Mouse (Mus musculus) lung, adult 10 weeks (tissue): ENCODE results near the gene Tssk4. TPM values are rescaled to one million over a fixed set of nuclear protein-coding genes. Genes with fewer than 3 reads are reported as not detected.

ENCODE experiments used
- polyA plus RNA-seq: library from polyadenylated mRNA; stranded (reverse); fragments of 350-450 nt; fragmentation: Illumina TruSeq; extraction: RNeasy Lipid Tissue Mini Kit (QIAGEN cat#74804); gene quantifications from one replicate; pipeline ENCODE4 v1.2.3, GENCODE M21; 2014; ENCODE audit warnings: low read depth, low replicate concordance; ENCODE audit not compliant: insufficient read depth

Gene Tssk4
- 0.25 TPM for polyA plus RNA-seq

DNA sequence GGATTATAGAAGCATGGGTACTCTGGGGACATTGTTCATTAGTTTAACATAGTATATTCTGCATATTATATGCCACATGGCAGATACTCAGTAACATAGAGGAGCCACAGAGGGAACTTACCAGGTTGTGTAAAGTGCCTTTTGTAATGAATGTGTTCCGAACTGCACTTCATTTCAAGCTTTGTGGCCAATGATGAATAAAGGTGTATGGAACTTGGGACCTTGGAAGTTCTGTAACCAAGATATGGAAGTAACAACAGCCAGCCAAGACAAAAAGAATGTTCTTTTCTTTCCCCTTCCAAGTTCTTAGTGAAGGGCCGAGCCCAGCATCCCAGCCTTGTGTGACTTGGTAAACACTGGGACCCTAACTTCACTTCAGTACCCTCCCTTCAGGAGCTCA, at the start of gene Tssk4:
Tssk4 (plus strand) TSS at position 301 of the 400 bp plus-strand sequence.

DNA sequence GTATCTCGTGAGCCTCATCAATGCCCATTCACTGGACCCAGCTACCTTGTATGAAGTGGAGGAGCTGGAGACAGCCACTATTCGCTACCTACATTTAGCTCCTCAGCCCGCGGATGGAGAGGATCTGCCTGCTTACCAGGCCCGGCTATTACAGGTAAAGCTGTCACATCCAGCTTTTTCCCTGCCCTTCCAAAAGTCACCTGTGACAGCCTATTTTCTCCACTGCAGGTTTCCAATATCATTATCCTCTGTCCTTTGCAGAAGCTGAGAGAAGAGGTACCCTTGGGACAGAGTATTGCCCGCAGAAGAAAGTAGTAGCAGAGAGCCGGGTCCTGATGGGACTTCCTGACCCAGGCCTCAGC, 46.7 kb upstream of the Tssk4 start, which contains the start of gene Irf9:
Irf9 (plus strand) TSS at position 301 of the 362 bp plus-strand sequence.

DNA sequence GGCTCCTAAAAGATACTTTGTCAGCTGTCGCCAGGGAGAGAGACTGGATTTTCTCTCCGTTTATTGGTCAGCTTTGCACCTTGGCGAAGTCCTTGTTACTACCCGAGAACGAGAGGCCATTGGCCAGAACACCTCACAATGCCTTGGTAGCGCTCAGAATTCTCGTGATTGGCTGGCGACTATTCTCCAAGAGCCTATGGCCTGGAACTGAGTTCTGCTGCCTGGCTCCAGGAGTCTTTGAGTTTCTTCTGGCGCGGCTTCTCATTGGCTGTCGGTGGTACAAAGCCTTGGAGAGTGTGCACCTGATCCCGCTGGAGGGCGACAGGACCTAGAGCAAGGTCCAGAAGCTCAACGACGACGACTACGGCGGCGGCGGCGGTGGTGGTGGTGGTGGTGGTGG, 32.2 kb upstream of the Tssk4 start, which contains the start of gene Rec8:
Rec8 (plus strand) TSS at position 216 of the 400 bp plus-strand sequence.

DNA sequence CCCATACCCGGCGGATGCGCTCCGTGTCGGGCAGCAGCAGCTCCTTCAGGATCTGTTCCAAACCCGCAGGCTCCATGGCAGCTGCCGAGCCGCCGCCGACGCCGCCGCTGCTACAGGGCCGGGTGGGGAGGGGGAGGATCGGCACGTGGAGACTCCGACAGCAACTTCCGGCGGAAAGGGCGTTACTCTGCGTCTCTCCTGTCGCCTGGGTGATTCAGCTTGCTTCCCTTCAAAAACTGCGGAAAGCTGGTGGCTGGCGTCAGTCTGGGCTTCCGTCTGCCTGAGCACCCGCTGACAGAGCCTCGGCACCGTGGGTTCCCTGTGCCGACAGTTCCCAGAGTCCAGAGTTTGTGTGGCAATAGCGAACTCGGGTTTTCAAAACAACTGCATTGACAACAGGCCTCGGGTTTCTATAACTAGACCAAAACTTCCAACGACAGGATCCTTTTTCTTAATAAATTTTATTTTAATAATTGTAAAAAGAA, 14.4 kb upstream of the Tssk4 start, which contains the start of gene Ipo4:
Ipo4 (minus strand) TSS at position 435 of the 485 bp plus-strand sequence.

DNA sequence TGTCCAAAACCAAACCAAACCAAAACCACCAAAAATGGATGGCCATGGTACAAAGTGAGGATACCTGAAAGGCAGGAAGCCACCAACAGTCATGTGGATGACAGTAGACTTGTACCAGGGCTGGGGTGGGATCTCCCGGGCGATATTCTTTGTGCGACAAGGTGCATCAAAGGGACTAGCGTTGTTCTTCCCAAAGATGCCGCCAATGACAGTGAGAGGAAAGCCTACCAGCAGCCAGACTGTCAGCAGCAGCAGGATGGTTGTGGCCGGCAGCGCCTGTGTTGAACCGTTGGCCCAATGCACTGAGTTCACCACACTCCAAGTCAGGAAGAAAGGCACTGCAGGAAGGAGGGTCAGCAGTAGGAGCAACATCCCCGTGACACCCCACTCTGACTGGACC, 12.2 kb upstream of the Tssk4 start, which contains the start of gene Gm49378:
Gm49378 (minus strand) TSS at position 101 of the 400 bp plus-strand sequence.

DNA sequence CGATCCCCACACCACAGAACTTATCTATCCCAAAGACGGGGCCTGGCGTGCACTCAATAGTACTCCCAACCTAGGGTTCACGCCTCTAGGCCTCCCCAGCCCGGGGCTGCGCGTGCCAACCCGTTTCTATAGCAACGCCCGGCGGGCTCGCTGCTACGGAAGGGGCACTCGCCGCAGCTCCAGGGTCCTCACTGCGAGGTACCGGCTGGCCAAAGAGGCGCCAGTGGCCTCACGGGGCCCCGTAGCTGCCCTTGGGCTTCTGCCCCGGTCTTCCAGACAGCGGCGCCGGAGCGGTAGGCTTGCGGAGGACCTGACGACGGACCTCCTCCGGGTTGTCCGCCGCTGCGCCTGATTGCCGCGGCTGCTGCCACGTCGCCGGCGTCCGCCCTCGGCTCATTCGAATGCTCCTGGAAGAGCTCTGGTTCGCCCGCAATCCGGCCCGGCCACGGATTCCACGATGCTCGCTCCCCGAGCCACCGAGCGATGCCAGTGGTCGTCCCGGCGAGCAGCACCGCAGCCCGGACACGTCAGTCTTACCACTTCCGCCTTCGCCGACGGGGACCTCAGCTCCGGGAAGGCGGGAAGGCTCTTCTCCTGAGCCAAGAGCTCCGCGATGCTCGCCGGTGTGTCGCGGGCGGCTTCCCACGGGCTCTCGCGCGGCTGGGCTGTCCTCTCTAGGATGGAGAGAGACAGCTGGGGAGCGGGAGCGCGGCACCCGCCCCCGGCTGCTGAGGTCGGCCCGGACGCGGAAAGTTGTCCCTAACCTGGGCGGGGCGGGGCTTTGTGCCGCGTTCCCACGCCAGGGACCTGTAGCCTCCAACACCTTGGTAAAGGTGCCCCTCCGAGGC, 6.7 kb upstream of the Tssk4 start, which contains the start of gene Tm9sf1:
Tm9sf1 (minus strand) TSS at position 747 of the 848 bp plus-strand sequence.

DNA sequence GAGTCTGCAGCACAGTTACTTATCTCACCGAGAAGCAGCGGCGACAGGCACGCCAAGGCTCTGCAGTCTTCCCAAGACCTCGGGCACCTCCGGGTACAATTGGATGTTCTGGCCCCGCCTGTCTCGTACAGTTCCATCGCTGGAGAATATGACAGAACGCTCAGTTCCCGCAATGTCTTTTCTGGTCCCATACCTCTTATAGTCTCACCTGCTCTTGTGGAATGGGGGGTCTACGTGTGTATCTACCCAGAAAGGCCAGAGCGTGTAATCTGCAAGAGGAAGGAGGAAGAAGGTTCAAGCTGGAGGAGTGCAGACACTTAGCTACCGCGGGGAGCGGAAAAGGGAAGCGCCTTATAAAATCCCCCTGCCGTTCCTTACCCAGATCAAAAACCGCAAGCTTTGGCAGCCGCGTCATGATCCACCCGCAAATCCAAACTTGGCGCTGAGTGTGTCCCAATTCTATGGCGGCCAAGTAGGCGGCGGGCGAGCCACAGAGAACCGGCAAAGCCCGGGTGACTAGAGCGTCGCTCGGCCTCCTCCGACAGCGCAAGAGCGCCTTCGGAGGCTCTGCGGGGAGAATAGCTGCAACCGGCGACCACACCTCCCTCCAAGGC, 10.1 kb downstream of the Tssk4 start, which contains the start of gene Mdp1:
Mdp1 (minus strand) TSS at position 549 of the 614 bp plus-strand sequence.

DNA sequence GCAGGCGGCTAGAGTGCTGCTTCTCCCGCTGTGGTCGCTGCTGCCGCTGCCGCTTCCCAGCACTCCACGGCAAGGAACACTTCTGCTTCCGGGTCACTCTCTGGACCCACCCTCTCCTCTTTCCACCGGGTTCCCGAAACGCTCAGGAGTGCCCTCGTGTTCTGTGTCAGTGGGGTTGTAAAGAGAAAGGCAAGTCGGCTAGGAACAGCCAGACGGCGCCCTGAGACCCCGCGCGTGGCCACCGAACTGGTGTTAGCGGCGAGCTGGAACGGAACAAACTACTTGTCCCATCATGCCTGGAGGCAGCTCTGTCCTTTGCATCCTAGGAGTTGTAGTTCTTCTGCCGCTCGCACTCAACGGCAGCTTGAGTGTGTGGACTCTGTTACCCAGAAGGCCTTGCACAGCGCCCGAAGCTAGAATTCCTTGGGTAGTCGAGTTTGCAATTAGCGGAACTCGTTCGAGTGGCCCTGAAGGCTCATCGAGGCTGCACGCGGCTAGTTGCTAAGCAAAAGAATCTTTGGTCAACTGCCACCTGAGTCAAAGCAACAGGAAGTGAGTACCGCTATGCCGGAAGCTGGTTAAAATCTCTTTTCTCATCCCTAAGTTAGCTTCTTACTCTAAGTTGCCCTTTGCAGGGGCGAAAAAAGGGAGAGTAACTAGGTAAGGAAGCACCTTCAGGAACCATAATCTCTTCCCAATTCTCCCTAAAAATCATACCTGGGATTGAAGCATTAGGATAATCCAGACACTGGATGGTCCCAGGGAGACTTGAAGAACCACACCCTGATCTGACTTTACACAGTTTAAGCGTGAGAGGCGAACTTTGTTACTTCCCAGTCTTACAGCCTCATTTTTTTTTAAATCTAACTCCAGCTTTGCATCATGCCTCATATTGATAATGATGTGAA, 22.1 kb downstream of the Tssk4 start, which contains the start of the genes Gmpr2 and Nedd8:
Gmpr2 (plus strand) TSS at position 109 of the 908 bp plus-strand sequence.
Nedd8 (minus strand) TSS at position 292 of the 908 bp plus-strand sequence.

DNA sequence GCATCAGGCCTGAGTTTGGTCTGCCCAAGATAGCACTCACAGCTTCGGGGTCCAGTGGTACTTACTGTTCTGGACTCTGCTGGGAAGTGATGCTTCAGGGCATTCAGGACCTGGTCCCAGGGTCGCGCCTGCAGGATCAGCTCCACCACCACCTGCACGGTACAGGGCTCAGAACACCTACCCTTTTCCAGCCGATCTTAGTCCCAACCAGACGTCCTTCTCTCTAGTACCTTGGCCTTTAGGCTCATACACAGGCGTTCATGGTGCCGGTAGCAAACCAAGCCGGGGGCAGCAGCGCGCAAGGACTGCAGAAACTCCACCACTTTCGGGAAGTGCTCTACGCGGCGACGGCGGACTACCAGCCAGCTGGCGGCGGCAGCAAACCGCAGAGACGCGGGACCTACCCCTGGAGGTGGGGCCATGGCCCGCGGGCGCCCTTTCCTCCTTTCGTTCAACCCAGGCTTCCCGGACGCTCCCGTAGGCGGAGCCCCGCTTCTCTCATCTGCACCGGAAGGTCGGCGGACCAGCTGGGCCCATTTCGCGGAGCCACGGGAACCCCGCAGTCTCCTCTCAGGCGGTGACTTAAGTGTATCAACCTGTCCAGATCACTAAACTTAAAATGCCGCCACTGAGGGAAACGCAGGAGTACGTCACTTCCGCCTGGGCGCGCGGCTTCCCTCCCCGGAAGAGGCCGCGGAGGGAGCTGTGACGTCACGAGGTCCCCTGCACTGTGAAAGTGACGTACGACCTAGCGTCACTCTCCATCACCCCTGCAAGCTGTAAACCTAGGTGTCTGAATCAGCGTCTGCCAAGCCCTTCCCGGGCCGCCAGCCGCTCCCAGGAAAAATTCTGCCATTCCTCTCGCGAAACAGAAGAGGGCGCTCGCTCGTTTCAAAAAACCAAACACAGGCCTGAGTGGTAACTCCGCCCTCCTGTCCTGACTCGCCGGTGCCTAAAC, 31.5 kb downstream of the Tssk4 start, which contains the start of gene Tinf2:
Tinf2 (minus strand) TSS at position 661 of the 958 bp plus-strand sequence.

Other genes with a start within 250 kb of the Tssk4 start
- 35.7 TPM for gene Dhrs4, start 171.4 kb upstream of the Tssk4 start, polyA plus RNA-seq
- 0.28 TPM for gene Carmil3, start 159.5 kb upstream of the Tssk4 start, polyA plus RNA-seq
- gene Cpne6, start 139.7 kb upstream of the Tssk4 start, polyA plus RNA-seq: not detected
- gene Nrl, start 125.2 kb upstream of the Tssk4 start, polyA plus RNA-seq: not detected
- gene Pck2, start 109.9 kb upstream of the Tssk4 start, polyA plus RNA-seq: 18.9 TPM
- 65.2 TPM for gene Dcaf11, start 90.2 kb upstream of the Tssk4 start, polyA plus RNA-seq
- gene A730061H03Rik, start 89.8 kb upstream of the Tssk4 start, polyA plus RNA-seq: not detected
- gene Fitm1, start 74.6 kb upstream of the Tssk4 start, polyA plus RNA-seq: 2.2 TPM
- gene Psme1, start 72.1 kb upstream of the Tssk4 start, polyA plus RNA-seq: 221 TPM
- 18.4 TPM for gene Emc9, start 64.9 kb upstream of the Tssk4 start, polyA plus RNA-seq
- gene Psme2, start 59.1 kb upstream of the Tssk4 start, polyA plus RNA-seq: 255 TPM
- 18.9 TPM for gene Rnf31, start 58.5 kb upstream of the Tssk4 start, polyA plus RNA-seq
- gene Irf9, start 46.6 kb upstream of the Tssk4 start, polyA plus RNA-seq: 29.5 TPM
- 6.0 TPM for gene Rec8, start 32.1 kb upstream of the Tssk4 start, polyA plus RNA-seq
- 21.4 TPM for gene Ipo4, start 14.2 kb upstream of the Tssk4 start, polyA plus RNA-seq
- 0.34 TPM for gene Gm49378, start 12.3 kb upstream of the Tssk4 start, polyA plus RNA-seq
- gene Tm9sf1, start 6.4 kb upstream of the Tssk4 start, polyA plus RNA-seq: 41.1 TPM
- 36.9 TPM for gene Mdp1, start 10.3 kb downstream of the Tssk4 start, polyA plus RNA-seq
- gene Gmpr2, start 21.8 kb downstream of the Tssk4 start, polyA plus RNA-seq: 17.9 TPM
- gene Nedd8, start 21.9 kb downstream of the Tssk4 start, polyA plus RNA-seq: 225 TPM
- gene Tinf2, start 31.6 kb downstream of the Tssk4 start, polyA plus RNA-seq: 11.0 TPM
- 1.7 TPM for gene Tgm1, start 63.7 kb downstream of the Tssk4 start, polyA plus RNA-seq
- gene Rabggta, start 72.1 kb downstream of the Tssk4 start, polyA plus RNA-seq: 15.4 TPM
- 57.6 TPM for gene Dhrs1, start 95.5 kb downstream of the Tssk4 start, polyA plus RNA-seq
- gene Nop9, start 95.5 kb downstream of the Tssk4 start, polyA plus RNA-seq: 9.1 TPM
- gene Cideb, start 108.3 kb downstream of the Tssk4 start, polyA plus RNA-seq: 2.0 TPM
- gene Ltb4r2, start 111.2 kb downstream of the Tssk4 start, polyA plus RNA-seq: 0.17 TPM
- gene Ltb4r1, start 115.8 kb downstream of the Tssk4 start, polyA plus RNA-seq: 3.9 TPM
- 32.6 TPM for gene Adcy4, start 133.9 kb downstream of the Tssk4 start, polyA plus RNA-seq
- 7.7 TPM for gene Ripk3, start 138.7 kb downstream of the Tssk4 start, polyA plus RNA-seq
- gene Nfatc4, start 173.0 kb downstream of the Tssk4 start, polyA plus RNA-seq: 7.2 TPM
- 2.9 TPM for gene Nynrin, start 203.8 kb downstream of the Tssk4 start, polyA plus RNA-seq
- gene Cbln3, start 234.2 kb downstream of the Tssk4 start, polyA plus RNA-seq: 0.04 TPM
- 10.6 TPM for gene Khnyn, start 234.8 kb downstream of the Tssk4 start, polyA plus RNA-seq